Mouse (Mus musculus) limb, embryonic 11.5 days (tissue): ENCODE measurements around the gene Erg. TPM values are rescaled to one million over a fixed set of nuclear protein-coding genes. Genes with fewer than 3 reads are reported as not detected.

ENCODE experiments used
- ATAC-seq: fragments of 200-750 bp; cut with Nextera tagmentation; 2 replicates; pipeline ENCODE4 v1.8.0; 2017; ENCODE audit warnings: low read depth; ENCODE audit not compliant: insufficient number of reproducible peaks, low FRiP score, low TSS enrichment
- DNase-seq: peaks from one replicate; pipeline ENCODE4 v3.0.0-alpha.2; 2015; ENCODE audit warnings: low spot score
- H3K27ac ChIP-seq: fragments of 300-500 bp; sonication (generic); replicated peaks from 2 replicates; pipeline ENCODE4 v1.5.1; 2014; ENCODE audit warnings: low read depth, mild to moderate bottlenecking, low read length
- H3K27me3 ChIP-seq: fragments of 300-500 bp; sonication (generic); 2 replicates; pipeline ENCODE4 v1.6.1; 2014; ENCODE audit warnings: mild to moderate bottlenecking, low read length, mixed read lengths; ENCODE audit not compliant: control insufficient read depth, insufficient read depth
- H3K36me3 ChIP-seq: fragments of 300-500 bp; sonication (generic); 2 replicates; pipeline ENCODE4 v1.6.1; 2014; ENCODE audit warnings: mild to moderate bottlenecking, low read length, moderate library complexity, mixed read lengths; ENCODE audit not compliant: control insufficient read depth, insufficient read depth
- H3K4me1 ChIP-seq: fragments of 300-500 bp; sonication (generic); 2 replicates; pipeline ENCODE4 v1.6.1; 2014; ENCODE audit warnings: low read length, mixed read lengths; ENCODE audit not compliant: control insufficient read depth, insufficient read depth
- H3K4me2 ChIP-seq: fragments of 300-500 bp; sonication (generic); 2 replicates; pipeline ENCODE4 v1.6.1; 2014; ENCODE audit warnings: low read depth, mild to moderate bottlenecking, moderate library complexity; ENCODE audit not compliant: severe bottlenecking
- H3K4me3 ChIP-seq: fragments of 300-500 bp; sonication (generic); 2 replicates; pipeline ENCODE4 v1.5.1; 2014; ENCODE audit warnings: low read depth, low read length
- H3K9ac ChIP-seq: fragments of 300-500 bp; sonication (generic); 2 replicates; pipeline ENCODE4 v1.6.1; 2014; ENCODE audit warnings: mild to moderate bottlenecking, low read length
- H3K9me3 ChIP-seq: fragments of 300-500 bp; sonication (generic); 2 replicates; pipeline ENCODE4 v1.6.1; 2016; ENCODE audit warnings: low read length; ENCODE audit not compliant: control insufficient read depth
- WGBS: fragments of 180-500 bp; shearing (Covaris S2); extraction: QIAGEN DNeasy Blood & Tissue Kit; methylation state at CpG from one replicate; pipeline ENCODE4 v1.1.7; 2014; 5-methylcytosine and 5-hydroxymethylcytosine counted together
- polyA plus RNA-seq: library from polyadenylated mRNA; unstranded; fragments of >200 nt; fragmentation: Nextera tagmentation; extraction: Ambion mirVana; gene quantifications from 2 replicates; pipeline ENCODE4 v1.2.1, GENCODE M21; 2014

Erg gene
- polyA plus RNA-seq, 1 experiment from 2014 or later, result 5.1 TPM

DNA sequence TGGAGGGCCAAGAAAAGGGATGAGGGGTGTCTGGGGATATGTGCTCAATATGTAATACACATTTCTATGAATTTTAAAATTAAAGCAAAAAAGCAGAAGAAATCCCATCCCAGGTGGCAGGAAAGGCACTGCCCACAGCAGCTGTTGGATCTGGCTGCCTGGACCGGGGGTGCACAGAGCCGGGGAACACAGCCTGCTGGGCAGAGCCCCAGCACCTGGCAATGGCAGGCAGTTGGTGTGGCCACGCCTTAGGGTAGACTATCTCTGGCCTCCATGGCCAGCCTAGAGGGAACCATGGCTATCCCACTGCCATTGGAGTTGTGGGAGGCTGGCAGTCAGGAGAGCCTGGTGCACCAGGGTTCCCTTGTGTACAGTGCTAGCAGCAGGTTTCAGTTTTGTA is 180.9 kb downstream of the Erg start:
- Histone ChIP-seq H3K9ac (no peak overlapping the region), H3K4me3 (no peak overlapping the region), H3K4me2 (no peak overlapping the region), H3K9me3 (no peaks in the 10 kb centered on the region), H3K27me3 (no peaks in the 10 kb centered on the region), H3K4me1 (no peaks in the 10 kb centered on the region), H3K27ac (no peak overlapping the region), H3K36me3 (no peaks in the 10 kb centered on the region)
- ATAC-seq (no peak), DNase-seq (no peak)
- WGBS, result 91% methylated on average over 3 of the region's 3 CpGs

DNA sequence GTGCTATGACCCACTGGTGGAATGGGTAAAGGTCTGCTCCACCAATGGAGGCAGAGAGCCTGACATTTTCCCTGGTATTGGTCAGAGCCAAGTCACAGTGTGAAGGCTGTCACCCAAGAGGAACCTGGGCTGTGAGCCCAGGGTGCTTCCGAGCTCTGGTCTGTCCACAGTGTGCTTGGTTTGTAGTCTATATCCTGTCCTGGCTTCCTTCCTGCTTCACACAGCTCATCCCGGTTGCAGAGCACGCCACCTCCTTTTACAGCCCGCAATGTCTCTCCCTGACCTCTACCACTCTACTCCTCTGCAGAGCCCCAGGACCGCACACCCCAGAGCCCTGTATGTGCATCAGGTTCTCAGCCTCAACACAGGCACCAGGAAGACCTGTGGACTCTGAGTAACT is 182.9 kb downstream of the Erg start:
- 90% methylated on average over 5 of the region's 5 CpGs for WGBS
- no peak overlapping the region for H3K9ac ChIP-seq
- no peaks in the 10 kb centered on the region for H3K9me3 ChIP-seq
- no peak overlapping the region for H3K4me3 ChIP-seq
- ATAC-seq, result no peak
- H3K4me2 ChIP-seq, result no peak overlapping the region
- no peak overlapping the region for H3K27ac ChIP-seq
- no peaks in the 10 kb centered on the region for H3K27me3 ChIP-seq
- H3K4me1 ChIP-seq, result no peaks in the 10 kb centered on the region
- no peak for DNase-seq
- H3K36me3 ChIP-seq, result no peaks in the 10 kb centered on the region

- H3K9ac ChIP-seq, result no peak overlapping the region
- WGBS, result 89% methylated on average over 9 of the region's 9 CpGs
- no peaks in the 10 kb centered on the region for H3K27me3 ChIP-seq
- no peaks in the 10 kb centered on the region for H3K9me3 ChIP-seq
- H3K27ac ChIP-seq, result no peak overlapping the region
- DNase-seq (no peak), ATAC-seq (no peak)
- no peaks in the 10 kb centered on the region for H3K36me3 ChIP-seq
- no peaks in the 10 kb centered on the region for H3K4me1 ChIP-seq
- H3K4me3 ChIP-seq, result no peak overlapping the region
- H3K4me2 ChIP-seq, result no peak overlapping the region
These were observed 184.5 kb downstream of the Erg start for GRCm38 (mm10) chr16:95401869-95402268.

GRCm38 (mm10) chr16:95398761-95399343 is 187.5 kb downstream of the Erg start:
- Histone ChIP-seq H3K9ac (no peak overlapping the region), H3K9me3 (no peaks in the 10 kb centered on the region), H3K27ac (0 out of 2 replicates have a peak overlapping the region, but pooled peaks have one; percentile 67), H3K4me3 (no peak overlapping the region), H3K4me2 (no peak overlapping the region), H3K27me3 (no peaks in the 10 kb centered on the region), H3K4me1 (no peaks in the 10 kb centered on the region), H3K36me3 (no peaks in the 10 kb centered on the region)
- DNase-seq, result no peak
- WGBS, result 83% methylated on average over 11 of the region's 11 CpGs
- no peak for ATAC-seq

GRCm38 (mm10) chr16:95390787-95391186 is 195.6 kb downstream of the Erg start:
- no peaks in the 10 kb centered on the region for H3K4me1 ChIP-seq
- no peak overlapping the region for H3K27ac ChIP-seq
- H3K4me3 ChIP-seq, result no peak overlapping the region
- WGBS, result 43% methylated on average over 1 of the region's 1 CpGs
- H3K9ac ChIP-seq, result no peak overlapping the region
- H3K36me3 ChIP-seq, result no peaks in the 10 kb centered on the region
- H3K27me3 ChIP-seq, result no peaks in the 10 kb centered on the region
- no peak for DNase-seq
- H3K4me2 ChIP-seq, result no peak overlapping the region
- H3K9me3 ChIP-seq, result no peaks in the 10 kb centered on the region
- ATAC-seq, result no peak

DNA sequence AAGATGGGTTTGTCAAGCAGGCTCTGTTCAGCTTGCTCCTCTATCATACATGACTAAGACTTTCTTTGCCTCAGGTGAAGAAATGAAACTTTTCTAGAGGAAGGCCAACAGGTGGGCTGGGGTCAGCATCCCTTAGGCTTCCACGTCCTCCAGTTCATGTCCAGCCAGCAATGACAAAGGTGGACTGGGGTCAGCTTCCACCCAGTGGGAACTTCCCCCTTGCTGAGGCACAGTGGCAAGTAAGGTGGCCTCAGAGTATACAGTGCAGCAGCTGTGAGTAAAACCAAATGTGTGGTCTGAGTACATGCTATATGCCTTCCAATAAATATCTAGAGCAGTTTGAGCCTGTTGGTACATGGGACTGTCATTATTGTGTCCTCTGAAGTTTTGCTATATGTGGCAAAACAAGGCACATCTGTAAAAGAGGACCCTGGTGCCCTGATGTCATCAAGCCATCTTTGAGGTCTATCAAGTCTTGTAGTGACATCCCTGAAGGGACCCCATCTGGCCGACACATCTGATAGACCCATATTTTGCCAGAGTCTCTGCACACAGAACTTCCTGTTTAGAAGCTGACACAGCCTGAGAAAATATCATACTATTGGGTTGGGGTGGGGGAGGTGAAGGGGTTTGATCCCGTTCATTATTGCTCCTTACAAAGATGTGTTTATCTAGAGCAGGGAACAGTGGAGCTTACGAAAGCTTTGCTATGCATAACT is 197.4 kb downstream of the Erg start:
- Histone ChIP-seq H3K4me3 (no peak overlapping the region), H3K4me2 (no peak overlapping the region), H3K9ac (no peak overlapping the region), H3K4me1 (no peaks in the 10 kb centered on the region), H3K36me3 (no peaks in the 10 kb centered on the region), H3K27me3 (no peaks in the 10 kb centered on the region), H3K27ac (no peak overlapping the region), H3K9me3 (no peaks in the 10 kb centered on the region)
- DNase-seq (no peak), ATAC-seq (no peak)
- WGBS, result 82% methylated on average over 4 of the region's 4 CpGs

- H3K4me1 ChIP-seq, result no peaks in the 10 kb centered on the region
- no peak overlapping the region for H3K27ac ChIP-seq
- no peaks in the 10 kb centered on the region for H3K9me3 ChIP-seq
- no peak overlapping the region for H3K9ac ChIP-seq
- H3K36me3 ChIP-seq, result no peaks in the 10 kb centered on the region
- no peaks in the 10 kb centered on the region for H3K27me3 ChIP-seq
- whole genome bisulfite sequencing, result 92% methylated on average over 5 of the region's 5 CpGs
- no peak overlapping the region for H3K4me3 ChIP-seq
- DNase-seq (no peak), ATAC-seq (no peak)
- H3K4me2 ChIP-seq, result no peak overlapping the region
These were observed 198.1 kb downstream of the Erg start for GRCm38 (mm10) chr16:95388292-95388691.

DNA sequence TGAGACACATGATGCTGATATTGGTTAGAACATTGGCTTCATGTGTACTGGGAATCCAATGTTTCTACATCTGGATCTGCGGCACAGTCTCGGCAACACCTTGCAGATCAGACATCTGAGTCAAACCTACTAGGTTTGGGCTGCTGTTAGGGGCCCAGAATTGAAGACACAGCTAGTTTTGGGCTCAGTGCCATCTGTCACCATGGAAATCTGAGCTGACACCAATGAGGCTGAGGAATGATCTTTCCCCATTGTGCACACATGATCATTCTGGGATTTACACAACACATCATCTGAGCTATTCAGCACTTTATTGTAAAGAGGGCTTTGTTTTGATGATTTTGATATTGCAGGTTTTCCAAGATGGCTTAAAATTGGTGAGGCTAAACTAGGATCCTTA is 199.4 kb downstream of the Erg start:
- H3K27ac ChIP-seq, result no peak overlapping the region
- WGBS, result 97% methylated on average over 2 of the region's 2 CpGs
- H3K27me3 ChIP-seq, result no peaks in the 10 kb centered on the region
- DNase-seq (no peak), ATAC-seq (no peak)
- no peak overlapping the region for H3K4me3 ChIP-seq
- no peaks in the 10 kb centered on the region for H3K4me1 ChIP-seq
- no peaks in the 10 kb centered on the region for H3K36me3 ChIP-seq
- no peaks in the 10 kb centered on the region for H3K9me3 ChIP-seq
- H3K9ac ChIP-seq, result no peak overlapping the region
- no peak overlapping the region for H3K4me2 ChIP-seq
